Comparison of ENCODE assay signal across 27 mouse cellular contexts in the genomic region with DNA sequence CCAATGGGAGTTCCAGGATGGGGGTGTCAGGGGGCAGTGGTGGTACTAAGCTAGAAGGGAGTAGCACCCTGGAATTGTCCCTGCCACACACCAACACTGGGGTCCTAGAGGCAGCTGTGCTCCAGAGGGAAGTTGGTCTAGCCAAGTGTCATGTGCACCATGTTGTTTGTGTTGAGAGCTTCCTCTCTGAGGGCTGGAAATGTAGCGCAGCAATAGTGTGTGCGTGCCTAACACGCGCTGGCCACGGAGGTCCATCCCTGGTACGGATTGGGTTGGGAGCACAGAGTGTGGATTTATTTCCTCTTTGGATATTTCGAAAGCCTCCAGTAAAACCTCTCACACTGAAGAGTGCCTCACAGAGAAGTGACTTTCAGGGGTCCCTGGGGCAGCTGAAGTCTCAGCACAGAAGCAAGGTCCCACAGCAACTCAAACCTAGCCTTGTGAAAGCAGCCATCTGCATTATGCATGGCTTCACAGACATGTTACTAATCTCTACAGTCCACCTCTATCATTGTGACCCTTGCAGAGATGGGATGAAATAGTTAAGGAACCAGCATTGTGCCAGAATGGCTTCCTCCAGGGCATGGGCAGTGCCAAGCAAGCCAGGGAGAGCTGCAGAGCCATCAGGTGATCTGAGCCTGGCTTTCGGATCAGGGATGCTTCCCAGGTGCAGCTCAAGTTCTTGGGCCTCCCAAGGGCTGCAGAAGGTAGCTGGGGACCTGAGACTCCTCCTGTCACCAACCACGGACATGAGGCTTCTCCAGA. TPM values are rescaled to one million over a fixed set of nuclear protein-coding genes. Genes with fewer than 3 reads are reported as not detected.
DNase-seq lines count a peak whose midpoint lies in the region; ATAC-seq and TF ChIP-seq lines count a peak whose summit lies in the region.
"Had no signal": no experiment of that assay in that cellular context is flagged by ENCODE, and none has a peak within 500 bp of the region (broad histone marks: within the 10 kb centered on the region; RNA-seq: fewer than 3 reads in every experiment).

No protein-coding gene starts in this region.

- no peak for TF ChIP-seq EP300 in heart, adult 2 months (IDR thresholded peaks at IDR 0.05; ENCODE audit: insufficient read depth, low read depth, low read length)

- peak in 1 of 2 experiments; percentile 62 for DNase-seq in heart, adult 2 months
- DNase-seq in heart, postnatal 25 days (ENCODE audit: low spot score) = no peak
- peak; percentile 28 for DNase-seq in brain, adult 2 months (ENCODE audit: low read depth, low spot score)
- DNase-seq in adrenal gland, postnatal 10 days = no peak
- DNase-seq: gastrocnemius, postnatal 10 days; kidney, postnatal 10 days had no signal

- H3K4me3 ChIP-seq in heart, adult 2 months = no peak overlapping the region; the same call in 1 of the 2 replicates
- no peak overlapping the region for H3K4me3 ChIP-seq in intestine, embryonic 16.5 days (ENCODE audit: low read length)
- H3K4me3 ChIP-seq in intestine, embryonic 15.5 days (replicated peaks) = no peak overlapping the region
- H3K4me3 ChIP-seq in bone marrow macrophage, adult 2 months (ENCODE audit: insufficient read depth, low read length) = peak overlapping the region; percentile 80
- H3K4me3 ChIP-seq: embryonic facial prominence, embryonic 10.5 days; hindbrain, embryonic 10.5 days; limb, embryonic 13.5 days; lung, embryonic 15.5 days; midbrain, embryonic 13.5 days; stomach, embryonic 15.5 days had no signal

- H3K9ac ChIP-seq in heart, adult 2 months (ENCODE audit: low read depth, low read length) = no peak overlapping the region
- H3K9ac ChIP-seq in intestine, embryonic 16.5 days (ENCODE audit: low read depth, low read length) = 0 out of 2 replicates have a peak overlapping the region, but pooled peaks have one; percentile 20
- no peak overlapping the region for H3K9ac ChIP-seq in intestine, embryonic 15.5 days
- H3K9ac ChIP-seq: limb, embryonic 13.5 days; liver, embryonic 14.5 days; lung, embryonic 15.5 days; midbrain, embryonic 13.5 days; stomach, embryonic 15.5 days had no signal

- H3K79me2 ChIP-seq in heart, adult 2 months (replicated peaks; ENCODE audit: control insufficient read depth, insufficient read depth, low read length) = peaks cover 4% of the 10 kb centered on the region; the same call in 1 of the 2 replicates

- intact Hi-C loops in heart, adult 2 months (cut with DNase I) = no loop called here
- intact Hi-C loops in heart, postnatal 25 days (cut with DNase I) = no loop called here

- H3K27me3 ChIP-seq in heart, adult 2 months (ENCODE audit: control insufficient read depth, insufficient read depth, low read length) = no peaks in the 10 kb centered on the region
- H3K27me3 ChIP-seq in intestine, embryonic 16.5 days (replicated peaks; ENCODE audit: control insufficient read depth, insufficient read depth, low read length) = no peaks in the 10 kb centered on the region
- H3K27me3 ChIP-seq in intestine, embryonic 15.5 days (replicated peaks) = no peaks in the 10 kb centered on the region
- H3K27me3 ChIP-seq: limb, embryonic 13.5 days; lung, embryonic 15.5 days; midbrain, embryonic 13.5 days; stomach, embryonic 15.5 days had no signal

- no peak for ATAC-seq in intestine, embryonic 16.5 days
- no peak for ATAC-seq in intestine, embryonic 15.5 days
- no peak for ATAC-seq in megakaryocyte progenitor cell, adult 5-6 weeks (replicated peaks; ENCODE audit: poor library complexity)
- ATAC-seq: hindbrain, postnatal 0 days; midbrain, embryonic 13.5 days had no signal

- no peak overlapping the region for H3K4me2 ChIP-seq in intestine, embryonic 16.5 days (ENCODE audit: low read depth, low read length)
- H3K4me2 ChIP-seq in intestine, embryonic 15.5 days (replicated peaks) = no peak overlapping the region
- H3K4me2 ChIP-seq: lung, embryonic 15.5 days; midbrain, embryonic 13.5 days; stomach, embryonic 15.5 days had no signal

- H3K9me3 ChIP-seq in intestine, embryonic 16.5 days (ENCODE audit: control insufficient read depth, low read length) = no peaks in the 10 kb centered on the region
- H3K9me3 ChIP-seq in intestine, embryonic 15.5 days = no peaks in the 10 kb centered on the region
- H3K9me3 ChIP-seq: embryonic facial prominence, embryonic 10.5 days; hindbrain, embryonic 10.5 days; limb, embryonic 13.5 days; lung, embryonic 15.5 days; midbrain, embryonic 13.5 days; stomach, embryonic 15.5 days had no signal

- H3K36me3 ChIP-seq in heart, adult 2 months (ENCODE audit: control insufficient read depth, insufficient read depth, low read length) = peaks cover 23% of the 10 kb centered on the region
- H3K36me3 ChIP-seq in intestine, embryonic 16.5 days (ENCODE audit: control insufficient read depth, insufficient read depth, low read length) = no peaks in the 10 kb centered on the region
- H3K36me3 ChIP-seq in intestine, embryonic 15.5 days = no peaks in the 10 kb centered on the region
- H3K36me3 ChIP-seq: embryonic facial prominence, embryonic 10.5 days; hindbrain, embryonic 10.5 days; lung, embryonic 15.5 days; midbrain, embryonic 13.5 days; stomach, embryonic 15.5 days had no signal

- TF ChIP-seq POLR2A in heart, adult 2 months (IDR thresholded peaks at IDR 0.05; ENCODE audit: insufficient read depth, low read depth, low read length) = 0 out of 2 replicates have a peak, but pooled peaks have one; percentile 33
- no peak for TF ChIP-seq POLR2A in bone marrow macrophage, adult 2 months (IDR thresholded peaks at IDR 0.05; ENCODE audit: borderline replicate concordance, low read depth, low read length)

- H3K27ac ChIP-seq in heart, adult 2 months = peak overlapping the region; percentile 96
- no peak overlapping the region for H3K27ac ChIP-seq in intestine, embryonic 16.5 days (ENCODE audit: low read length)
- H3K27ac ChIP-seq in intestine, embryonic 15.5 days = no peak overlapping the region
- peak overlapping the region; percentile 100 for H3K27ac ChIP-seq in bone marrow macrophage, adult 2 months (ENCODE audit: insufficient read depth, low read depth, low read length)
- H3K27ac ChIP-seq: embryonic facial prominence, embryonic 10.5 days; hindbrain, embryonic 10.5 days; limb, embryonic 13.5 days; liver, embryonic 14.5 days; midbrain, embryonic 13.5 days; stomach, embryonic 15.5 days had no signal

- H3K4me1 ChIP-seq in heart, adult 2 months (ENCODE audit: control insufficient read depth, insufficient read depth, low read length) = peaks cover 55% of the 10 kb centered on the region
- H3K4me1 ChIP-seq in intestine, embryonic 16.5 days (ENCODE audit: control insufficient read depth, insufficient read depth, low read length) = peaks cover 50% of the 10 kb centered on the region
- peaks cover 50% of the 10 kb centered on the region for H3K4me1 ChIP-seq in intestine, embryonic 15.5 days (replicated peaks)
- peaks cover 57% of the 10 kb centered on the region for H3K4me1 ChIP-seq in bone marrow macrophage, adult 2 months (ENCODE audit: control insufficient read depth, insufficient read depth, low read length)

- 80% methylated on average over 9 of the region's 9 CpGs for WGBS in heart, adult 2 months
- 91% methylated on average over 9 of the region's 9 CpGs for WGBS in intestine, embryonic 16.5 days
- 87% methylated on average over 9 of the region's 9 CpGs for WGBS in intestine, embryonic 15.5 days

- no peak for TF ChIP-seq CTCF in heart, adult 2 months (IDR thresholded peaks at IDR 0.05)
- no peak for TF ChIP-seq CTCF in bone marrow macrophage, adult 2 months (IDR thresholded peaks at IDR 0.05; ENCODE audit: low read depth, low read length)

RNA-seq across cellular contexts. Expression of gene Rab11fip5, which starts 3.6 kb away (rescaled TPM):
- total RNA-seq in heart, adult 2 months (2021) = 10 to 100 TPM; 59.3 to 73.9 TPM
- 41.6 and 55.0 TPM in 2 replicates for polyA plus RNA-seq in heart, adult 2 months (2012; rRNA removed)
- total RNA-seq in heart, postnatal 25 days (2021) = 10 to 100 TPM; 59.9 to 68.6 TPM
- polyA plus RNA-seq in intestine, embryonic 16.5 days (2015; fragmentation: Nextera tagmentation; extraction: Ambion mirVana) = 15.6 and 20.9 TPM in 2 replicates
- polyA plus RNA-seq in intestine, embryonic 15.5 days (2015; fragmentation: Nextera tagmentation; extraction: Ambion mirVana) = 12.0 and 14.7 TPM in 2 replicates
- polyA plus RNA-seq in bone marrow macrophage, adult 2 months (2012; ENCODE audit: insufficient read depth, insufficient read length, missing spikeins) = 145 and 160 TPM in 2 replicates
- total RNA-seq in adrenal gland, postnatal 10 days (2021) = 10 to 100 TPM; 24.5 to 32.4 TPM
- 4.2 and 4.4 TPM in 2 replicates for total RNA-seq in megakaryocyte progenitor cell, adult 5-6 weeks (2015)
- total RNA-seq in megakaryocyte progenitor cell, adult 5-6 weeks (2017) = 3.1 and 5.5 TPM in 2 replicates

RNA-seq across cellular contexts. Expression of gene Sfxn5, which starts 37.6 kb away (rescaled TPM):
- total RNA-seq in heart, adult 2 months (2021) = 1 to 10 TPM; 4.2 to 5.3 TPM
- 4.9 and 5.9 TPM in 2 replicates for polyA plus RNA-seq in heart, adult 2 months (2012; rRNA removed)
- total RNA-seq in heart, postnatal 25 days (2021) = 1 to 10 TPM; 4.6 to 4.8 TPM
- 5.3 and 7.2 TPM in 2 replicates for polyA plus RNA-seq in intestine, embryonic 16.5 days (2015; fragmentation: Nextera tagmentation; extraction: Ambion mirVana)
- polyA plus RNA-seq in intestine, embryonic 15.5 days (2015; fragmentation: Nextera tagmentation; extraction: Ambion mirVana) = 6.7 and 7.7 TPM in 2 replicates
- 14.2 and 15.2 TPM in 2 replicates for polyA plus RNA-seq in bone marrow macrophage, adult 2 months (2012; ENCODE audit: insufficient read depth, insufficient read length, missing spikeins)
- 10 to 100 TPM; 21.5 to 23.1 TPM for total RNA-seq in adrenal gland, postnatal 10 days (2021)
- total RNA-seq in megakaryocyte progenitor cell, adult 5-6 weeks (2015) = 1.1 and 2.7 TPM in 2 replicates
- total RNA-seq in megakaryocyte progenitor cell, adult 5-6 weeks (2017) = 1.7 and 2.3 TPM in 2 replicates

RNA-seq across cellular contexts. Expression of gene Noto, which starts 52.8 kb away (rescaled TPM):
- not detected for total RNA-seq in heart, adult 2 months (2021)
- polyA plus RNA-seq in heart, adult 2 months (2012; rRNA removed) = not detected in 2 replicates
- total RNA-seq in heart, postnatal 25 days (2021) = not detected
- polyA plus RNA-seq in intestine, embryonic 16.5 days (2015; fragmentation: Nextera tagmentation; extraction: Ambion mirVana) = not detected in 2 replicates
- not detected in 2 replicates for polyA plus RNA-seq in intestine, embryonic 15.5 days (2015; fragmentation: Nextera tagmentation; extraction: Ambion mirVana)
- polyA plus RNA-seq in bone marrow macrophage, adult 2 months (2012; ENCODE audit: insufficient read depth, insufficient read length, missing spikeins) = not detected in 2 replicates
- not detected for total RNA-seq in adrenal gland, postnatal 10 days (2021)
- total RNA-seq in megakaryocyte progenitor cell, adult 5-6 weeks (2015) = not detected in 2 replicates
- not detected in 2 replicates for total RNA-seq in megakaryocyte progenitor cell, adult 5-6 weeks (2017)
- total RNA-seq: adrenal gland, adult 18-20 months; common myeloid progenitor, adult 5-6 weeks; gastrocnemius, postnatal 10 days; hindbrain, postnatal 0 days; left cerebral cortex, postnatal 10 days had no signal
- polyA plus RNA-seq: embryonic facial prominence, embryonic 10.5 days; forebrain, embryonic 11.5 days; hindbrain, embryonic 10.5 days; hindbrain, postnatal 0 days; kidney, adult 2 months; limb, embryonic 13.5 days; liver, embryonic 14.5 days; midbrain, embryonic 13.5 days; neural tube, embryonic 14.5 days; spleen, adult 2 months; stomach, embryonic 15.5 days; thymus, postnatal 0 days; urinary bladder, adult 2 months had no signal

Comparison
In these comparisons a context has a peak if more than half of its experiments do, and no peak if none do; other contexts are left out.
1. H3K27ac ChIP-seq: peak in heart, adult 2 months (single experiment) and bone marrow macrophage, adult 2 months (single experiment); none in intestine, embryonic 16.5 days (single experiment) and intestine, embryonic 15.5 days (single experiment).